Mouse (Mus musculus) midbrain, embryonic 13.5 days (tissue): ENCODE data around the gene Nos1ap. TPM values are rescaled to one million over a fixed set of nuclear protein-coding genes. Genes with fewer than 3 reads are reported as not detected.

Experiments
- ATAC-seq: fragments of 200-750 bp; cut with Nextera tagmentation; 2 replicates; pipeline ENCODE4 v1.8.0; 2017; ENCODE audit warnings: mild to moderate bottlenecking, moderate TSS enrichment, moderate library complexity
- H3K27ac ChIP-seq: fragments of 300-500 bp; sonication (generic); 2 replicates; pipeline ENCODE4 v1.5.1; 2015; ENCODE audit warnings: inconsistent platforms, mild to moderate bottlenecking, moderate library complexity
- H3K27me3 ChIP-seq: fragments of 300-500 bp; sonication (generic); 2 replicates; pipeline ENCODE4 v1.6.1; 2015; ENCODE audit warnings: mild to moderate bottlenecking, inconsistent platforms
- H3K36me3 ChIP-seq: fragments of 300-500 bp; sonication (generic); 2 replicates; pipeline ENCODE4 v1.6.1; 2015; ENCODE audit warnings: mild to moderate bottlenecking, inconsistent platforms
- H3K4me1 ChIP-seq: fragments of 300-500 bp; sonication (generic); replicated peaks from 2 replicates; pipeline ENCODE4 v1.6.1; 2015; ENCODE audit warnings: inconsistent platforms
- H3K4me2 ChIP-seq: fragments of 300-500 bp; sonication (generic); replicated peaks from 2 replicates; pipeline ENCODE4 v1.6.1; 2015; ENCODE audit warnings: moderate library complexity, mild to moderate bottlenecking, inconsistent platforms
- H3K4me3 ChIP-seq: fragments of 300-500 bp; sonication (generic); replicated peaks from 2 replicates; pipeline ENCODE4 v1.5.1; 2015; ENCODE audit warnings: mild to moderate bottlenecking, inconsistent platforms
- H3K9ac ChIP-seq: fragments of 300-500 bp; sonication (generic); replicated peaks from 2 replicates; pipeline ENCODE4 v1.6.1; 2015; ENCODE audit warnings: mild to moderate bottlenecking, inconsistent platforms
- H3K9me3 ChIP-seq: fragments of 300-500 bp; sonication (generic); 2 replicates; pipeline ENCODE4 v1.6.1; 2016; ENCODE audit warnings: mild to moderate bottlenecking, inconsistent platforms
- WGBS: fragments of 180-500 bp; shearing (Covaris S2); methylation state at CpG from one replicate; pipeline ENCODE4 v1.1.7; 2015; 5-methylcytosine and 5-hydroxymethylcytosine counted together
- polyA plus RNA-seq: library from polyadenylated mRNA; unstranded; fragments of >200 nt; fragmentation: Nextera tagmentation; extraction: Ambion mirVana; gene quantifications from 2 replicates; pipeline ENCODE4 v1.2.1, GENCODE M21; 2015

The Nos1ap gene
- polyA plus RNA-seq, 1 experiment from 2014 or later: 17.2 TPM

- H3K9ac ChIP-seq: no peak overlapping the region
These were observed 53.3 kb downstream of the Nos1ap start for GRCm38 (mm10) chr1:170536344-170536743.

GRCm38 (mm10) chr1:170535221-170535620 lies 54.4 kb downstream of the Nos1ap start:
- Histone ChIP-seq H3K27ac (no peak overlapping the region), H3K4me3 (no peak overlapping the region), H3K4me1 (0 out of 2 replicates have a peak, but pooled peaks cover 2% of the 10 kb centered on the region), H3K9me3 (no peaks in the 10 kb centered on the region), H3K9ac (no peak overlapping the region), H3K4me2 (no peak overlapping the region), H3K36me3 (no peaks in the 10 kb centered on the region), H3K27me3 (no peaks in the 10 kb centered on the region)
- WGBS: 89% methylated on average over 2 of the region's 2 CpGs
- no peak for ATAC-seq

More at GRCm38 (mm10) chr1:170536344-170536743, 53.3 kb downstream of the Nos1ap start:
- Histone ChIP-seq H3K27ac (no peak overlapping the region), H3K4me2 (no peak overlapping the region), H3K27me3 (no peaks in the 10 kb centered on the region), H3K4me1 (0 out of 2 replicates have a peak, but pooled peaks cover 2% of the 10 kb centered on the region), H3K36me3 (no peaks in the 10 kb centered on the region; the same call in 1 of the 2 replicates), H3K4me3 (no peak overlapping the region), H3K9me3 (0 out of 2 replicates have a peak, but pooled peaks cover 5% of the 10 kb centered on the region)
- 92% methylated on average over 3 of the region's 3 CpGs for WGBS
- no peak for ATAC-seq

GRCm38 (mm10) chr1:170531286-170531685 lies 58.4 kb downstream of the Nos1ap start:
- 90% methylated on average over 2 of the region's 2 CpGs for WGBS

GRCm38 (mm10) chr1:170530456-170530855 lies 59.2 kb downstream of the Nos1ap start:
- Histone ChIP-seq H3K9me3 (no peaks in the 10 kb centered on the region), H3K4me1 (no peaks in the 10 kb centered on the region), H3K4me3 (no peak overlapping the region), H3K9ac (no peak overlapping the region), H3K27ac (no peak overlapping the region), H3K4me2 (no peak overlapping the region), H3K36me3 (no peaks in the 10 kb centered on the region), H3K27me3 (no peaks in the 10 kb centered on the region)
- 79% methylated on average over 4 of the region's 4 CpGs for WGBS
- ATAC-seq: no peak

More at GRCm38 (mm10) chr1:170531286-170531685, 58.4 kb downstream of the Nos1ap start:
- no peaks in the 10 kb centered on the region for H3K36me3 ChIP-seq
- H3K4me2 ChIP-seq: no peak overlapping the region
- no peak for ATAC-seq
- no peaks in the 10 kb centered on the region for H3K9me3 ChIP-seq
- H3K27me3 ChIP-seq: no peaks in the 10 kb centered on the region
- no peak overlapping the region for H3K9ac ChIP-seq
- H3K27ac ChIP-seq: no peak overlapping the region
- H3K4me3 ChIP-seq: no peak overlapping the region
- H3K4me1 ChIP-seq: no peaks in the 10 kb centered on the region

GRCm38 (mm10) chr1:170522891-170523290 lies 66.8 kb downstream of the Nos1ap start:
- no peak for ATAC-seq
- Histone ChIP-seq H3K36me3 (no peaks in the 10 kb centered on the region), H3K9ac (no peak overlapping the region), H3K4me2 (no peak overlapping the region), H3K27ac (no peak overlapping the region), H3K27me3 (no peaks in the 10 kb centered on the region), H3K4me1 (peaks cover 19% of the 10 kb centered on the region), H3K4me3 (no peak overlapping the region), H3K9me3 (peaks cover 10% of the 10 kb centered on the region; the same call in 1 of the 2 replicates)
- 50% methylated on average over 5 of the region's 5 CpGs for WGBS

- Histone ChIP-seq H3K36me3 (no peaks in the 10 kb centered on the region), H3K4me1 (peaks cover 19% of the 10 kb centered on the region), H3K9ac (no peak overlapping the region), H3K4me3 (no peak overlapping the region), H3K27ac (no peak overlapping the region), H3K9me3 (peaks cover 10% of the 10 kb centered on the region; the same call in 1 of the 2 replicates), H3K4me2 (no peak overlapping the region), H3K27me3 (no peaks in the 10 kb centered on the region)
- WGBS: 38% methylated on average over 6 of the region's 6 CpGs
- peak; percentile 74 for ATAC-seq
These were observed 68.0 kb downstream of the Nos1ap start for GRCm38 (mm10) chr1:170521520-170522205.

- H3K36me3 ChIP-seq: no peaks in the 10 kb centered on the region
- 99% methylated on average over 4 of the region's 4 CpGs for WGBS
- ATAC-seq: no peak
- peaks cover 10% of the 10 kb centered on the region; the same call in 1 of the 2 replicates for H3K9me3 ChIP-seq
- no peak overlapping the region for H3K4me3 ChIP-seq
- H3K27me3 ChIP-seq: no peaks in the 10 kb centered on the region
- H3K4me2 ChIP-seq: no peak overlapping the region
- H3K4me1 ChIP-seq: peaks cover 19% of the 10 kb centered on the region
- no peak overlapping the region for H3K27ac ChIP-seq
- no peak overlapping the region for H3K9ac ChIP-seq
These were observed 69.5 kb downstream of the Nos1ap start for GRCm38 (mm10) chr1:170520206-170520605.

- no peaks in the 10 kb centered on the region for H3K36me3 ChIP-seq
- peaks cover 10% of the 10 kb centered on the region; the same call in 1 of the 2 replicates for H3K9me3 ChIP-seq
- no peaks in the 10 kb centered on the region for H3K27me3 ChIP-seq
- WGBS: 96% methylated on average over 7 of the region's 7 CpGs
- peaks cover 19% of the 10 kb centered on the region for H3K4me1 ChIP-seq
- no peak overlapping the region for H3K4me2 ChIP-seq
- H3K27ac ChIP-seq: no peak overlapping the region
- no peak overlapping the region for H3K4me3 ChIP-seq
- ATAC-seq: no peak
- H3K9ac ChIP-seq: no peak overlapping the region
These were observed 70.0 kb downstream of the Nos1ap start for GRCm38 (mm10) chr1:170519631-170520030.

GRCm38 (mm10) chr1:170516182-170516581 lies 73.5 kb downstream of the Nos1ap start:
- Histone ChIP-seq H3K27me3 (no peaks in the 10 kb centered on the region), H3K36me3 (no peaks in the 10 kb centered on the region), H3K4me3 (no peak overlapping the region), H3K9ac (no peak overlapping the region), H3K4me1 (peaks cover 8% of the 10 kb centered on the region), H3K27ac (no peak overlapping the region), H3K9me3 (peaks cover 10% of the 10 kb centered on the region; the same call in 1 of the 2 replicates), H3K4me2 (no peak overlapping the region)
- WGBS: 86% methylated on average over 6 of the region's 6 CpGs
- no peak for ATAC-seq

GRCm38 (mm10) chr1:170515455-170515854 lies 74.2 kb downstream of the Nos1ap start:
- WGBS: 81% methylated on average over 1 of the region's 1 CpGs
- Histone ChIP-seq H3K4me1 (peaks cover 8% of the 10 kb centered on the region), H3K27ac (no peak overlapping the region), H3K9ac (no peak overlapping the region), H3K4me3 (no peak overlapping the region), H3K4me2 (no peak overlapping the region), H3K27me3 (no peaks in the 10 kb centered on the region), H3K9me3 (peaks cover 10% of the 10 kb centered on the region; the same call in 1 of the 2 replicates), H3K36me3 (no peaks in the 10 kb centered on the region)
- ATAC-seq: no peak

GRCm38 (mm10) chr1:170514226-170514625 lies 75.4 kb downstream of the Nos1ap start:
- ATAC-seq: no peak
- Histone ChIP-seq H3K4me1 (peaks cover 8% of the 10 kb centered on the region), H3K4me3 (no peak overlapping the region), H3K36me3 (no peaks in the 10 kb centered on the region), H3K9ac (no peak overlapping the region), H3K27me3 (no peaks in the 10 kb centered on the region), H3K9me3 (peaks cover 10% of the 10 kb centered on the region; the same call in 1 of the 2 replicates), H3K27ac (no peak overlapping the region), H3K4me2 (no peak overlapping the region)
- WGBS: 56% methylated on average over 12 of the region's 12 CpGs

- H3K4me3 ChIP-seq: no peak overlapping the region
- H3K9me3 ChIP-seq: no peaks in the 10 kb centered on the region
- H3K4me2 ChIP-seq: no peak overlapping the region
- 56% methylated on average over 3 of the region's 3 CpGs for WGBS
- H3K27me3 ChIP-seq: no peaks in the 10 kb centered on the region
- no peaks in the 10 kb centered on the region for H3K36me3 ChIP-seq
- no peak overlapping the region; the same call in 1 of the 2 replicates for H3K27ac ChIP-seq
- ATAC-seq: peak; percentile 81
- H3K9ac ChIP-seq: no peak overlapping the region
- peaks cover 8% of the 10 kb centered on the region for H3K4me1 ChIP-seq
These were observed 77.1 kb downstream of the Nos1ap start for GRCm38 (mm10) chr1:170512429-170513097.
